Mouse (Mus musculus) left cerebral cortex, adult 2 months (tissue): Measurements from ENCODE around the gene Psmg1. TPM values are rescaled to one million over a fixed set of nuclear protein-coding genes. Genes with fewer than 3 reads are reported as not detected.

Source experiments
- DNase-seq, 2 experiments: peaks; one replicate each; pipeline ENCODE4 v3.0.0; 2021 to 2022; ENCODE audit warnings: low spot score in 2 of 2, mixed read lengths in 1 of 2; ENCODE audit errors: extremely low spot score in 1 of 2
- H3K27ac ChIP-seq: fragments of 200-600 bp; 2 replicates; pipeline ENCODE4 v1.8.1; 2022
- H3K4me3 ChIP-seq: fragments of 200-600 bp; 2 replicates; pipeline ENCODE4 v1.8.1; 2022
- CTCF ChIP-seq: fragments of 200-600 bp; IDR thresholded peaks from 2 replicates; pipeline ENCODE4 v1.8.1; 2022; ENCODE audit warnings: antibody characterized with exemption, mild to moderate bottlenecking, moderate library complexity
- intact Hi-C: fragments of 180-260 bp; cut with DNase I; formaldehyde crosslinking; loops from one replicate; pipeline ENCODE4 v1.15.1; 2025
- microRNA-seq, 2 experiments: library from miRNA; unstranded; fragments of <30 nt; microRNA quantifications; one replicate each; pipeline ENCODE4 v1.2.0; 2021
- total RNA-seq, 2 experiments: library from RNA; stranded (reverse); gene quantifications; 2 replicates each; pipeline ENCODE4 v1.2.3; 2021

Psmg1 gene
- total RNA-seq, 2 experiments from 2014 or later: 15.9 to 16.0 TPM

- Histone ChIP-seq H3K27ac (no peak overlapping the region), H3K4me3 (no peak overlapping the region)
- intact Hi-C loops: no loop called here
- TF ChIP-seq CTCF: no peak
- no peak for DNase-seq
Measured at GRCm38 (mm10) chr16:95954341-95954740, 36.4 kb downstream of the Psmg1 start.

GRCm38 (mm10) chr16:95953159-95953650, 37.6 kb downstream of the Psmg1 start:
- TF ChIP-seq CTCF: no peak
- no peak overlapping the region for H3K27ac ChIP-seq
- H3K4me3 ChIP-seq: no peak overlapping the region
- DNase-seq: no peak
- intact Hi-C loops: no loop called here

GRCm38 (mm10) chr16:95951471-95951870, 39.3 kb downstream of the Psmg1 start:
- H3K27ac ChIP-seq: no peak overlapping the region
- intact Hi-C loops: no loop called here
- no peak overlapping the region for H3K4me3 ChIP-seq
- DNase-seq: no peak
- no peak for TF ChIP-seq CTCF

GRCm38 (mm10) chr16:95945389-95946311, 45.1 kb downstream of the Psmg1 start:
- H3K27ac ChIP-seq: no peak overlapping the region
- DNase-seq: peak; percentile 70 to 74
- H3K4me3 ChIP-seq: no peak overlapping the region
- intact Hi-C loops: loop anchor here (1.0 to 10.0 kb wide), 7 partner anchors 113 to 595 kb away; partner anchors contain the start of gene Ets2
- peak; percentile 94 for TF ChIP-seq CTCF

- no peak overlapping the region for H3K4me3 ChIP-seq
- TF ChIP-seq CTCF: no peak
- H3K27ac ChIP-seq: no peak overlapping the region
- intact Hi-C loops: loop anchor here (5.0 to 10.0 kb wide), 2 partner anchors 128 to 336 kb away; no protein-coding TSS in a partner anchor
- DNase-seq: no peak
Measured at GRCm38 (mm10) chr16:95943186-95943585, 47.6 kb downstream of the Psmg1 start.

- intact Hi-C loops: loop anchor here (5.0 to 10.0 kb wide), 2 partner anchors 127 to 334 kb away; no protein-coding TSS in a partner anchor
- Histone ChIP-seq H3K27ac (no peak overlapping the region), H3K4me3 (no peak overlapping the region)
- no peak for TF ChIP-seq CTCF
- DNase-seq: no peak
Measured at GRCm38 (mm10) chr16:95941575-95941974, 49.2 kb downstream of the Psmg1 start.

GRCm38 (mm10) chr16:95935495-95935961, 55.2 kb downstream of the Psmg1 start:
- no peak for DNase-seq
- TF ChIP-seq CTCF: no peak
- intact Hi-C loops: no loop called here
- no peak overlapping the region for H3K4me3 ChIP-seq
- H3K27ac ChIP-seq: no peak overlapping the region

GRCm38 (mm10) chr16:95932860-95933259, 57.9 kb downstream of the Psmg1 start:
- DNase-seq: no peak
- no peak for TF ChIP-seq CTCF
- Histone ChIP-seq H3K4me3 (no peak overlapping the region), H3K27ac (no peak overlapping the region)
- intact Hi-C loops: no loop called here

GRCm38 (mm10) chr16:95931509-95931908, 59.3 kb downstream of the Psmg1 start:
- no peak overlapping the region for H3K4me3 ChIP-seq

More at GRCm38 (mm10) chr16:95931509-95931908, 59.3 kb downstream of the Psmg1 start:
- no peak for DNase-seq
- TF ChIP-seq CTCF: no peak
- H3K27ac ChIP-seq: no peak overlapping the region
- intact Hi-C loops: no loop called here

Small RNA genes within 50 kb of the gene (microRNA-seq; reads per million reads assigned to microRNA genes)
- gene Gm27833: 0 reads per million in 2 experiments

Other genes starting within 250 kb of the Psmg1 start
- 100 to 1,000 TPM; 164 to 167 TPM for gene Brwd1, start 91.6 kb upstream of the Psmg1 start, total RNA-seq
- 10 to 100 TPM; 49.5 to 61.2 TPM for gene Hmgn1, start 136.8 kb upstream of the Psmg1 start, total RNA-seq
- 10 to 100 TPM; 68.4 to 72.4 TPM for gene Wrb, start 154.4 kb upstream of the Psmg1 start, total RNA-seq
- 1 to 10 TPM; 1.4 to 2.1 TPM for gene Lca5l, start 201.3 kb upstream of the Psmg1 start, total RNA-seq
- 1 to 10 TPM; 2.3 to 2.8 TPM for gene Sh3bgr, start 209.5 kb upstream of the Psmg1 start, total RNA-seq
- 10 to 100 TPM; 17.2 to 20.5 TPM for gene B3galt5, start 244.8 kb upstream of the Psmg1 start, total RNA-seq